Mouse (Mus musculus): ENCODE measurements at regions not wholly inside any gene's neighbourhood (a gene's known extent, or its start where the extent isn't known, plus 50 kb on each side); places are given as distances from the start of the nearest gene placed in this dataset.

DNA sequence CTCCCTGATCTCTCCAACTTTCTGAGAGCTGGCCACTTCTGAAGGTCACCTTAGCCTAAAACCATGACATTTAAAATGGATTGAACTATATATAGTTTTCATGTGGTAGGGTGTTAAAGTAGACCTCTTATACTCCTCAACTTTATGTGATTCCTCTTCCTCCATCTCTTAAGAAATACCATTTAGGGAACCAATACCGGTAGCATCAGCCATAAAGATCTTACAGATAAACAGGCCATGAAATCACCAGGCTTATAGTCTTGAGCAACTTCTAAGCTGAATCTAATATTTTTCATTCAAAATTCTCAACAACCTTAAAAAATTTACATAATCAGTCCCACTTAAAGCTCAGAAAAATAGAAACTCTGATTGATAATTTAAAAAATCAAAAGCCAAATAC lies 56.2 kb downstream of the Rpl36a-ps1 start:
- no peak for DNase-seq (ENCODE audit: low spot score in 2 of 2)

DNA sequence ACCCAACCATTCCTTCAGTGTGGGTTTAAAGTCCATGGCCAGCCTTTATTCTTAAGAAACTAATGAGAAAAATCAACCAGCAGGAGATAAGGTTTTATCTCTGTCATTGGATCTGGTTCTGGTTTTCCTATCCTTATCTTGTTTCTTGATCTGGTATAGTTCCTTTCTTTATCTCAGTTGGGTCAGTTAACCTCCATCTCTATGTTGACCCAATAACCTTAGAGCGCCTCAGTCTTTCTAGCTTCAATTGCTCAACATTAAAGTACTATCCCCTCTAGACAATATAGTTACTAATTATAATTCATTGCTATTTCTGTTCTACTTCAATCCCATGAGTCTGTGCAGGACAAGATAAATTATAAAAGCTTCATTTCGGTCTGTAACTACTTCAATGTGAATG lies 56.7 kb downstream of the Rpl36a-ps1 start:
- no peak for DNase-seq (ENCODE audit: low spot score in 2 of 2)

DNA sequence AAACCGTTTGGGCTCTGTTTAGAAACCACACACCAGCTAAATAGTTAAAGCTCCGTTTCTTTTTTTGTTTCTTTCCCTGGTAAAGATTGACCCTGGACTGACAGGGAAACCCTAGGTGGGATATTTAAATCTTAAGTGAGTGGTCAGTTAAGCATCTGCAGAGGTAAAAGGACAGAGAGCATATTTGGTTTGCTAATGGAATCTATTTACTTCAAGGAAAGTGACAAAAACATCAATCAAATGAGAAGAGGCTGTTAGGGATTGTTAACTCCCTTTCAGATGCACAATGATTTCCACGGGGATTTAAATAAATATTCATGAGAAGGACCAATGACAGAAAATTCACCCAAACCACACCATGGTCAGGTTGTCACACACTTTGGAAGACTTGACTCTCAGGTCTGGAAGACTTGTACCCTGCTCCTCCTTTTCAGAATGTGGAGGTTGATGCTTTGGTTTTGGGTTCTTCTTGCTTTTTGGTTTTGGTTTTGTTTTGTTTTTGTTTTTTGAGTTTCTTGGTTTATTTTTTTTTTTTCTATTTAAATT lies 60.7 kb downstream of the Rpl36a-ps1 start:
- no peak for DNase-seq (ENCODE audit: low spot score in 2 of 2)

DNA sequence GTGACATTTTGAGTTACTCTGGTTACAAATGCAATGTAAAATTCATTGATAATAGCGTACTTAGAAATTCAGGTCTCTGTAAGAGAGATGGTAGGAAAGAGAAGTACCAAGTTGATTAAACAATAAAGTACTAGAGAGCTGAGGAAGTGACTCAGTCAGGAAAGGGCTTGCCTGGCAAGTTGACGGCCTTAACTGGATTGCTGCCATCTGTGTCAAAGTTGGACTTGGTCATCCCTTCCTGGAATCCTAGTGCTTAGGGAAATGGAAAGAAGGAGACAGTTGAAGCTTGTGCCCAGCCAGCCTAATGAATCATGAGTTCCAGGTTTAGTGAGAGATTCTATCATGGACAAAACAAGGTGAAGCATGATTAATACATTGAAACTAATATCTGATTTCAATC lies 64.8 kb downstream of the Rpl36a-ps1 start:
- no peak for DNase-seq (ENCODE audit: low spot score in 2 of 2)

DNA sequence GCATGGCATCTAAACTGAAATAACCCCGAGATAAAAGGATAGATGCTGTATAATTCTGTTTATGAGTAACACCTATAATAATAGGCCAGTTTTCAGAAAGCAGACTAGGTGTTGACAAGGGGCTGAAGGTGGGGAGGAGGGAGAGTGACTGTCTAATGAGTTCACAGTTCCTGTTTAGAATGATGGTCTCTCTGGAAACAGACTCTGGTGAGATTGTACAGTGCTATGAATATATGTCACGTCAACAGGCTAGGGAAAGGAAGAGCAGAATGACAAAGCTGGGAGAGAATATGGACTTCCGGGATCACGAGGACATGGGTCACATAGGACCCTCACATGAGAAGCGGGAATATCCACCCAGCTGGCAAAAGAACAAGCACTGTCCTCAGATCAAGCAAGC lies 85.9 kb downstream of the Rpl36a-ps1 start:
- DNase-seq (ENCODE audit: low spot score in 2 of 2): no peak

DNA sequence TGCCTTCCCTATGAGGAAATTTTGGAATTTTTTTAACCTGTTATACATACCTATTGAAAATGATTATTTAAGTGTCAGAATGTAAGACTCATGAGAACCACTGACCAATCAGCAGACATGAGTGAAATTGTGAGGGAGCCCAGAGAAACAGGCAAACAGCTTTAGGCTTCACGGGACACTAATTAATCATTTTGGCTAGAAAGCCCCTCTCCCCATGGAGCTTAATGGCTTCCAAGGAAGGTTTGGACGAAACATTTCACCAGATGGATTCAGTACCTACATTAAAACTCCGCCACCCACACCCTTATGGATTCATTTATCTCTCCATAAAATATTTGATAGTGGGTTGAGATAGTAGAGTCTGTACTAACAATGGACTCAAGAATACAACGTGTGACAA lies 95.2 kb downstream of the Rpl36a-ps1 start:
- DNase-seq (ENCODE audit: low spot score in 2 of 2): no peak

DNA sequence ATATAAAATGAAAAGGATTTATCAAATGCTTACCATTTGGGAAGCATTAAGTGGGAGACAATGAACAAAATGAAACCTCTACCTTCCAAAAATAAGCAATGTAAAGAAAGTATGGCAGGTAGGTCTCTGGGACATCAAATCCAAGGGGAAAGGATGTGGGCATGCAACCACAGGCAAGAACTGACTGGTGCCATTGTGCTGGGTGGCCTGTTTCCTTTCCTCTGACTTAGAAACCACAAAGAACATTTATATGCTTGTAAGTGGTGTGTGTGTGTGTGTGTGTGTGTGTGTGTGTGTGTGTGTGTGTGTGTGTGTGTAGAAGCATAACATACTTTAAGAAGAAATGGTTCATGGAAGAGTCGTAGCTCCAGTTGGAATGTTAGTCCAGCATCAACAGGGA lies 96.7 kb downstream of the Rpl36a-ps1 start:
- no peak for DNase-seq (ENCODE audit: low spot score in 2 of 2)

DNA sequence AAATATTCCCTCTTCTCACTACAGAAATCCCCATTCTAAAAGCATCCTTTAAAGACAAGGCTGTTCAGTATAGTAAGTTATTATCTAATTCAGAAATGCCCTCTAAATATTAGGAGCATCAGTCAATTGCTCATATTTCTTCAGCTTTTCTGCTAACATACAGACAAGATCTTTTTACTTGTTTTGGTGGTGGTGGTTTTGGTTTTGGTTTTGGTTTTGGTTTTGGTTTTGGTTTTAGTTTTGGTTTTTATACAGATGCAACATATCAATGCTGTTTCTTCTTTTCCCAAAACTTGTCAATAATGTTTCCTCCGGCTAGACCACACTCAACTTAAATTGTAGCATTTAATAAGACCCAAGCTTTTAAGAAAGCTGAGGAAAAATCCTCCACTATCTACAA lies 98.2 kb downstream of the Rpl36a-ps1 start:
- DNase-seq (ENCODE audit: low spot score in 2 of 2): no peak

DNA sequence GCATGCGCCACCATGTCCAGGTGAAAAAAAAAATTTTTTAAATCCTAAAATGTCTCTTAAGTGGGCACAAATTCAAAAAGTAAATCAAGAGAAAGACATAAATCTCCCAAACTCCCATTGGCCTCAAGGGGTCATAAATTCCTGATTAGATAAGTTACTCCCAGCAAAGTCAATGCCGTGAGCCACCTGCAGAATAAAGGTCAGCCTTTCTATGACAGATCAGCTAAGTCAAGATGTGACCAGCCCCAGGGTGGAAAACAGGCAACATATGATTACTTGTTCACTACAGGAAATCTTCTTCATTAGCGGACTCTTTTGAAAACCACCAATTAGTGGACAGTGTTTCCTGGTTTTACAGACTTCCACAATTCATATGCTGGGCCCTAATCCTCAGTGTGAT lies 101.4 kb downstream of the Rpl36a-ps1 start:
- no peak for DNase-seq (ENCODE audit: low spot score in 2 of 2)

DNA sequence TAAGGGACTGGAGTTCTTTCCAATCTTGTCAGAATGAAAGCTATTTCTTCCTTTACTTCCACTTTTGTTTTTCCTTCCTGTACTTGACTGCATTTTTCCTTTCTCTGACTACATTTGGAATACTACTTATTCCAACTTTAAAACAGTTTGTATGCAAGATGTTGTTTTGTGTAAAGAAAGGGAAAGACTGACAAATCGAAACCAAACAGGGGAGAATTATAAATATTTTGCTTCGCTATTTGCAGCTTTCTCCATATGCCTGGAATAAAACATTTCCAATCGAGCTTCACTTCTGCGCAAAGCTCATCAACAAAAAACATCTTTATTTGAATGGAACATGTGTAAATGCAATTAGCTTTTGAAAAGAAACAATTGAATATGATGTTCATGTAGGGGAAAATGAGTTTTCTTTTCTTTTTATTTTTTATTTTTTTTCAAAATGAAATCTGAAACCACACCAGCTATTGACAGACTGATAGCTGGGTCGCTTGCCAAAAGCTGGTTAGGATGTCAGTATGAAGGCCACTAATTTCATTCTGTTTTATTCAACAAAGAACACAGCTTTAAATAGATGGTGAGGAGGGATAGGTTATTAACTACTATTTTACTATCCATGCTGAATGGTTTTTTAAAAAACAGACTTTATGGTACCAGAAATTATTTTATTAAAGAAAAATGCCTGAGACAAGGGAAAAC lies 102.7 kb downstream of the Rpl36a-ps1 start:
- no peak for DNase-seq (ENCODE audit: low spot score in 2 of 2)

DNA sequence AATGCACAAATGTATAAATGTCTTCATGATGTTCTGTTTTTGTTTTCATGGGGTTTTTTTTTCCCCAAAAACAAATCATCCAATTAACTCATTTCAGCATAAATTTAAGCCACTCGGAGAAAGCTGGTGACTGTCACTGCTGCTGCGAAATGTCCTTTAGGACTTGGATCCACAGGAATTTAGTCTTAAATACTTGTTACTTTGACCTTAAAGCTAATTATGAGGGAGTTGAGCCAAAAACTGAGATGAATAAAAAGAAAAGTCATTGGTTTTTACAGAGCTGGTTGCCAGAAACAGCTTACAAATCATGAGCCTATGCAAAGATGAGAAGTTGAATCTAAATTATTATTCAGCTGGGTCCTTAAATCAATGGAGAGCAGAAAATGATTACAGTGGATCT lies 106.5 kb downstream of the Rpl36a-ps1 start:
- DNase-seq (ENCODE audit: low spot score in 2 of 2): no peak

DNA sequence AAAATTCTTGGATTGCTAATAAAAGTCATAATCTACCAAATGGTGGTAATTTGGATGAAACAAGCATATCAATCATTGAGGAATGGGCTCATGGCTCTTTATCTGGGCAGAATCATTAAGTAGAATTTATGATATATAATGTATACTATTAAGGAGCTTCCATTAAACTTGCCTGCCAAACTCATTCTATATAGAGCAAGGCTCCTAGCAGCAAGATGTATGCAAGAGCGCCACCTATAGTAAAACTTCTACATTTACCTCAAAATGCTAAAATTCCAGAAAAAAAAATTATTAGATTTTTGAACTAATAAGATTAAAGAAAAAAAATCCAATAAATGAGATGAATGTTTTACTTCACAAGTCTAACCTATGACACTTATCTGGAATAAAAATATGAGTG lies 107.1 kb downstream of the Rpl36a-ps1 start:
- no peak for DNase-seq (ENCODE audit: low spot score in 2 of 2)

DNA sequence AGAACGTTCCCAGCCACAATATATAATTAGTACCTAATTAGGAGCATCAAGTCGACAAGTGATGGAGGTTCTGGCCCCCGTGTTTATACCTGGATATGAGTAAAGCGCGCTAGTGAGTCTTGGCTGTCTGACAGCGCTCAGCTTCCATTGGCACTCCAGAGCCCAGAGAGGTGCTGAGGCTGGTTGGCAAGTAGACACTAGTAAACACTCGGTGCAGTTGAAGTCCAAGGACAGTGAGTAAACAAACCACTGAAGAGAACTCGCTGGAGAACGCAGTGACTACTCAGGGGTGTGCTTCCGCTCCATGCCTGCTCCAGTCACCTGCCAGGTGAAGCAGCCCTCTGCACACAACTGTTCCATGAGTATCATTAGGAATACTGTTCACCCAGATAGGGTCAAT lies 111.5 kb downstream of the Rpl36a-ps1 start:
- DNase-seq (ENCODE audit: low spot score in 2 of 2): no peak

DNA sequence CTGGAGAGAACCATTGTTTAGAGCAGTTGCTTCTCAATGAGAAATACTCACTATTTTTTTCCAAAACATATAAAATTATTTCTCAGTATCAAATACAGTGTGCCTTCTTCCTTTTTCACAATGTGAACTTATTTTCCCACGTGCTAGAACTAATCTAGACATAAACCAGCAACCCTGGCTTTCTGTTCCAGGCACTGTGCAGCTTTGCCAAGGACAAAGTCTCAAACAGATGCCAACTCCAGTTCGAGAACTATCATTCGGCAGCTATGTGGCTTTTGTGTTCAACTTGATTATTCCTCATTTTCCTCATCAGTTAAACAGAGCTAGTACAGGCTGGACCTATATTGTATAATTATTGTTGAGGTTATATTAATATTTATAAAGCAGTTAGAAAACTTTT lies 116.2 kb downstream of the Rpl36a-ps1 start:
- DNase-seq (ENCODE audit: low spot score in 2 of 2): no peak

DNA sequence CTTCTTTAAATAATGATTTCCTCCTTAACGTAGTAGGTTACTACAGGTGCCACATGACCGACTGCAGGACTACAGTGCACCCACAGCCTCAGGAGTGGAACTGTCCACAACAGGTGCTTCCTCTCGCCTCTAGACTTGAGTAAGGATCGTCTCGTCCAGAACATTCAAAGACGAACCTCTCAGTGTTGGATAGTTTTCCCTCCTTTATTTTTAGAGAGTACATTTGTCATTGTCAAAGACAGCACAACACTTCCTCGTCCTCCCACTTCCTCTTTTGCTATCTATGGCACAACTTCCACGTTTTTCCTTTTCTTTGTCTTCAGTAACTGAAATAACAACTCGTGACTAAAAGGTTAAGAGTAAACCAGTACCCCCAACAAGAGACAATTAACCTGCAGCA lies 120.7 kb downstream of the Rpl36a-ps1 start:
- no peak for DNase-seq (ENCODE audit: low spot score in 2 of 2)

DNA sequence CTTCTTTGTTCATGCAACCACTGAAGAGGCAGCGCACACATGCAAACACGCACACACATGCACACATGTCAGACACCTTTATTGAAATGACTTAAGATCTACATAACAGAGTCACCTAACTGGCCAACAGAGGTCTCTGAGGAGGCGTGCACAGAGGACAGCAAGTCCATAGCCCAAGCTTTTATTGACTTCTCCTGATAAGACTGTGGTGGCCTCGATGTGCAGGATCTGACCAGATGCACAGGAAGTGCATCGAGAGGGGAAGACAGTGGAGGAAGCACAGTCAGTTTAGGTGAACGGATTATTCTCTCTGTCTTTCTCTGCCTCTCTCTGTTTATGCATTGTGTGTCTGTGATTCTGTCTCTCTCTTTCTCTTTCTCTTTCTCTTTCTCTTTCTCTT lies 124.2 kb downstream of the Rpl36a-ps1 start:
- DNase-seq (ENCODE audit: low spot score in 2 of 2): no peak

DNA sequence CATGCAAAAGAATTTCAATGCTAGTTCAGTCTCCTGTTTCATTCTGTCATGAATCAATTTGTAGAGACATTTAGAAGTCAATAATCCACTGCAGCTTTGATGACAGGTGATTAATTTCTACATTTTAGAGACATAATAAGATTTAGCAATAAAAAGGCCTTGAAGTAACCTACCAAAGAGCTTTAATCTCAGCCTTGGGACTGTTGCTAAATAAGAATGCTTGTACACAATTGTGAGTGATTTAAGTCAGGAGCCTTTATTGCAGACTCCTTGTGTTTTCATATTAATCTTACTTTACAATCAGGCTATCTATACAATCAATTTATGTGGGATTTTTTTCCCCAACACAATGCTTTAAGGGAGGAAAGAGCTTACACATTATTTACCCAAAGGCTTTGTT lies 127.2 kb downstream of the Rpl36a-ps1 start:
- no peak for DNase-seq (ENCODE audit: low spot score in 2 of 2)

DNA sequence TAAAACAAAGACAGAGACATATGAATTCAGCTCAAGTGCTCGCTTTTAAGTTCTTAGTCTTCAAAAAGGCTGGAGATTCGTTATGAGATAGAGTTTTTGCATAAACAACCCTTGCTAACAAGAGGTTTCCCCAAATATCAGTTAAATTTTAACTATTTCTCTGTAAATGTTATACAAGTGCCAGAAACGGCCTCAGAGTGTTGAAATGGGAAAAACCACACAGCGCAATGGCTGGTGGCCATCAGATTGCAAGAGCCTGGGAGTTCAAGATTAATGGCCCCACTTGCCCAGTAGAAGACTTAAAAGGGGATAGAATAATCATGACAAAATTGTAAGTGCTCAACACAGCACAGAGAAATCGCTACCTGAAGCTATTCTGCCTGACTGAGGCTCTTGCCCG lies 130.1 kb downstream of the Rpl36a-ps1 start:
- DNase-seq (ENCODE audit: low spot score in 2 of 2): no peak

DNA sequence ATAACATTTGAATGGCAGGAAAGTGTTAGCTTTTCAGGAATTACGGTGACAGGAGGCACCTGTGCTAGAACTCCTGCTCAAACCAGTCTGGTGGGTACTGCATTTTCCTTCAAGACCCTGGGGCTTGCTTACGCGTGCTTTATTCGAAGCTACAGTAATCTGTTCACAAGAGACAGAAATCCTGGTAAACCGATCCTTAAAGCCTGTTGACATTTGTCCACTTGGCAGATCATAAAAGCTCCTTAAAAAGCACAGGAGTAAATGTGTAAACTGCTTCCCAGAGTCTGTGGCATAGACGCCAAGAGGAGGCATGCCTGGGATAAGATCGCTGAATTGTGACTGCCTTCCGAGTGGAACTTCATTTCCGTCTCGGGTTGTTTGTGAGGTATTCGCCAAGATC lies 130.5 kb downstream of the Rpl36a-ps1 start:
- no peak for DNase-seq (ENCODE audit: low spot score in 2 of 2)

DNA sequence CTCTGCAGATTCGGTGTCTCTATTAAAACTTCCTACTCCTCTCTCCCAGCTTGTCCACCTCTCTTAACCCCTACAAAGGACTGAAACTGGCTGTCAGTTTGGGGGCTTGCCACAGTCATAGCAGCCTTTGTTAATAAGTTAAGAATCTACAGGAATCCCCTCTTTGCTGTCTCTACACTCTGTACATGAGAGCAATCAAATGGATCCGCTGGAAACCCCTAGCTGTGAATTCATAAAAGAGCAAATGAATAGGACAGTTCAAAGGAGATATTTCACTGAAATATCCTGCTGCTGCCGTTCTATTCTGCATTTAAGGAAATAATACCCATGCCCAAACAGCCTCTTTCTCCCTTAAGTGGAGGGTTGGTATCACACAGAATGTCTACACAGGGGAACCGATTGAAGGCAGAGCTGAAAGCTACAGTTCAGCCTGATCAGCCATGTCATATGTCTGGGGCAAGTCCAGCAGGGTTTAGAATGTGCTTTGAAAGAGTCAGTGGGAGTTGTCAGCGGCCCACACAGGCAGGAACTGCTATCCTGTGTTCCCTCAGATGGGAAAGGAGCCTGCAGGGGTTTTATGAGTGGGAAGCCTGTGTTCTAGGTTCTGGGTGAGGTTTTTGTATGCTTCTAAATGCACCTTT lies 131.9 kb downstream of the Rpl36a-ps1 start:
- no peak for DNase-seq (ENCODE audit: low spot score in 2 of 2)

DNA sequence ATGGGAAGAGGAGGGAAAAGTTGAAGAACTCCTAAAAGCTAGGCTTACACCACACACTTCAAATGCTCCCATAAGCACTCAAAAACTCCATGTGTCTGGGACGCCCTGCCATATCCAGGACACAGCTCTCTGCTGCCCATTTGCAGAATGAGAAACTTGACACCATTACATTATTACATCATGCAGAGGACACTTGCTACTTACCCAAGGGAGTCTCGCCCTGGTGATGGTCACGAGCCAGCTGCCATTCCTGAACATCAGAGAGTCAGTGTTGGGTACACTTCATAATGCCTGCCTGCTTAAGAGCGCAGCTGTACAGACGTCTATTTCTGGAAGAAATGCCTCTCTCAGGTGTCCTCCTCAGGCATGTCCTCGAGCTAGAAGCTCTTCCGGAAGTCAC lies 135.3 kb downstream of the Rpl36a-ps1 start:
- no peak for DNase-seq (ENCODE audit: low spot score in 2 of 2)

DNA sequence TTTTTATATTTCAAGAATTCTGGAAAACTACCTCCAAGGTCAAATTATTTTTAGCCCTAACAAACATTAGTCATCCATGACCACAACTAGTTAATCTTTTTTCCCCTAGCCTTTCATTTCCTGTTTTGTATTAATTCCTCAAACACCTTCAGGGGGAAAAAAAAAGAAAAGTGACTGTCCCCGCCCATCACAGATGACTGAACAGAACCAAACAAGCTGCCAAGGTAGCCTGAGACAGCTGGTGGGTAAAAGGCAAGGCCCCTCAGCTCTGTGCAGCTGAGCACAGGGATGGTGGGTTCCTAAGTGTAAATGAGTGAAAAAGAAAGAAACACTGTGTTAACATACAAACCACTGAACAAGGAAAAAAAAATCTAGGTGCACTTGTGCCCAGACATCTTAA lies 145.6 kb downstream of the Rpl36a-ps1 start:
- DNase-seq (ENCODE audit: low spot score in 2 of 2): no peak

DNA sequence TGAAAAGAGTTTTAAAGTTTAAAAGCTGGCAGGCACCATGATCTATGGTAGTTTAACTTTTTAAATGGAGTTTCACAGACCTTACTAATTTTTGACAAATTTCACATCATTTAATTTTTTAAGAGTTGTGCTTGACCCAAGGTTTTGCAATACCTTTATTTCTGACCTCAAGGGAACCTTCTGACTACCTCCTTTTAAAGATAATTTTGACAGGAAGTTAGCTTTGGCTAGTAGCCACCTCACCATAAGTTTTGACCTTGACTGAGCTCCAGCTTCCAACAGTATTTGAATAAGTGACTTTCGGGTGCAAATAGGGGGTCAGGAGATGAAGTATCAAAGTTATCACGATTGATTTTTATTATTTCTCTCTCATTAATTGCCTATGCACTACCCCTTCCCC lies 149.9 kb downstream of the Rpl36a-ps1 start:
- no peak for DNase-seq (ENCODE audit: low spot score in 2 of 2)
